Mouse (Mus musculus): ENCODE measurements at regions not wholly inside any gene's neighbourhood (a gene's known extent, or its start where the extent isn't known, plus 50 kb on each side); places are given as distances from the start of the nearest gene placed in this dataset.

DNA sequence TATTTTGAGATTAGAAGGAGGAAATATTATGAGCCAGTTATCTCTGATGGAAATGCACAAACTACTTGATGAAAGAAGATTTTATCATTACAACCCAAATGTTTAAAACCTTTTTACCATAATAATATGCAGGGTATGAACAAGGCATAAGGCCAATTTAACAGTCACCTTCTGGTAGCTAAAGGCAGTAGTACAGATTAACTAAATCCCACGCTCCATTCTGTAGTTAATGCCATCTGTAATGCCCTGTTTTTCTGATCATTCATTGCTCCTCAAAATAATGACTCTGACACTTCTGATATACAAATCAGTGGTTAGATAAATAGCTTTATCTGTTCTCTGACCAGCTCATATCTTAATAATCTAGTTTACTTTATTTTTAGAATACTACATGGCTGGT, 987.8 kb downstream of the Pcdh7 start:
- no peak overlapping the region for H3K4me3 ChIP-seq (ENCODE audit: low read length)
- no peaks in the 10 kb centered on the region for H3K36me3 ChIP-seq (ENCODE audit: control insufficient read depth, insufficient read depth, low read length)
- ATAC-seq: no peak
- no peaks in the 10 kb centered on the region for H3K9me3 ChIP-seq (ENCODE audit: control insufficient read depth, low read length)
- no peak overlapping the region for H3K9ac ChIP-seq (ENCODE audit: low read depth, low read length)
- H3K4me2 ChIP-seq (ENCODE audit: low read length): no peak overlapping the region
- H3K27ac ChIP-seq (ENCODE audit: low read depth, low read length): no peak overlapping the region
- no peaks in the 10 kb centered on the region for H3K4me1 ChIP-seq (ENCODE audit: control insufficient read depth, insufficient read depth, low read depth, low read length)
- 96% methylated on average over 1 of the region's 1 CpGs for WGBS
- H3K27me3 ChIP-seq (replicated peaks; ENCODE audit: control insufficient read depth, insufficient read depth, low read length): no peaks in the 10 kb centered on the region

DNA sequence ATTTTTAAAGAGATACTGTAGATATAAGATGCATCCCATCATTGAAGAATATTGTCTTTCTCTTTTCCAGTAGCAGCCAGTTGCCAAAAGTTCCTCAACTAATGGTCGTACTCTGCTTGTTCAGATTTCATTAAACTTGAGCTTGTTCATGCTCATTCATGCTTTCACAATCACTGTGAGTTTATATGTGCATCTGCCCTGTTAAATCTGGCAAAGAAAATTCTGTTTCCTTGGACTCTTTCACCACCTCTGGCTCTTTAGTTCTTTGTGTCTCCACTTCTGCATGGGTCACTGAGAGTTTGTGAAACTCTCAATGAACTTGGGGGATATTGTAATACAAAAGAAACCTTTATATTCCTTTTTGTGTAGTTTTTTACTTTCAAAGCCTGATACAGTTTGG, 994.6 kb downstream of the Pcdh7 start:
- Histone ChIP-seq H3K4me2 (ENCODE audit: low read length) (no peak overlapping the region), H3K9ac (ENCODE audit: low read depth, low read length) (no peak overlapping the region), H3K4me1 (ENCODE audit: control insufficient read depth, insufficient read depth, low read depth, low read length) (no peaks in the 10 kb centered on the region), H3K27ac (ENCODE audit: low read depth, low read length) (no peak overlapping the region), H3K27me3 (replicated peaks; ENCODE audit: control insufficient read depth, insufficient read depth, low read length) (no peaks in the 10 kb centered on the region), H3K36me3 (ENCODE audit: control insufficient read depth, insufficient read depth, low read length) (no peaks in the 10 kb centered on the region), H3K9me3 (ENCODE audit: control insufficient read depth, low read length) (no peaks in the 10 kb centered on the region), H3K4me3 (ENCODE audit: low read length) (no peak overlapping the region)
- 36% methylated on average over 1 of the region's 1 CpGs for WGBS
- no peak for ATAC-seq

DNA sequence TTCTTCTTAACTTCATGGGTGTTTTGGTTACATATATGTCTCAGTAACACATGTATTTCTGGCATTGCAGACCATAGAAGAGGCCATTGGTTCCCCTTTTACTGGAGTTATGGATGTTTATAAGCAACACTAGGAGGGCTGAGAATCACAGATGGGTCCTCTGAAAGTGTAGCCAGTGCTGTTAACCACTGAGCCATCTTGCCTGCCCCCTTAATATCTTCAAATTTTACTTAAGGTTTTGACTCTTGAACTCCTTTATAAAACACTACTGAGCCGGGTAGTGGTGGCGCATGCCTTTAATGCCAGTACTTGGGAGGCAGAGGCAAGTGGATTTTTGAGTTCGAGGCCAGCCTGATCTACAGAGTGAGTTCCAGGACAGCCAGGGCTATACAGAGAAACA, 1015.6 kb downstream of the Pcdh7 start:
- Histone ChIP-seq H3K4me2 (ENCODE audit: low read length) (no peak overlapping the region), H3K9me3 (ENCODE audit: control insufficient read depth, low read length) (no peaks in the 10 kb centered on the region), H3K36me3 (ENCODE audit: control insufficient read depth, insufficient read depth, low read length) (no peaks in the 10 kb centered on the region), H3K27me3 (replicated peaks; ENCODE audit: control insufficient read depth, insufficient read depth, low read length) (no peaks in the 10 kb centered on the region), H3K9ac (ENCODE audit: low read depth, low read length) (no peak overlapping the region), H3K27ac (ENCODE audit: low read depth, low read length) (no peak overlapping the region), H3K4me1 (ENCODE audit: control insufficient read depth, insufficient read depth, low read depth, low read length) (no peaks in the 10 kb centered on the region), H3K4me3 (ENCODE audit: low read length) (no peak overlapping the region)
- 99% methylated on average over 3 of the region's 3 CpGs for WGBS
- no peak for ATAC-seq

DNA sequence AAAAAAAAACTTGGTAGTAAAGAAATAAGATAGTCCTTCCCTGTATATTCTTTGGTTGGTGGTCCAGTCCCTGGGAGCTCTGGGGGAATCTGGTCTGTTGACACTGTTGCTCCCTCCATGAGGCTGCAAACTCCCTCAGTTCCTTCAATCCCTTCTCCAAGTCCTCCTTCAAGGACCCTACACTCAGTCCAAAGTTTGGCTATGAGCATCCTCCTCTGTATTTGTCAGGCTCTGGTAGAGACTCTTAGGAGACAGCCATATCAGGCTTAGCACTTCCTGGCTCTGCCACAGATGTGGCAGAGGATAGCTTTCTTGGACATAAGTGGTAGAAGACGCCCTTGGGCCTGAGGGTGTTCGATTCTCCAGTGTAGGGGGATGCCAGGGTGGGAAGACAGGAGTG, 1016.2 kb downstream of the Pcdh7 start:
- ATAC-seq: no peak
- 82% methylated on average over 2 of the region's 2 CpGs for WGBS
- no peaks in the 10 kb centered on the region for H3K36me3 ChIP-seq (ENCODE audit: control insufficient read depth, insufficient read depth, low read length)

DNA sequence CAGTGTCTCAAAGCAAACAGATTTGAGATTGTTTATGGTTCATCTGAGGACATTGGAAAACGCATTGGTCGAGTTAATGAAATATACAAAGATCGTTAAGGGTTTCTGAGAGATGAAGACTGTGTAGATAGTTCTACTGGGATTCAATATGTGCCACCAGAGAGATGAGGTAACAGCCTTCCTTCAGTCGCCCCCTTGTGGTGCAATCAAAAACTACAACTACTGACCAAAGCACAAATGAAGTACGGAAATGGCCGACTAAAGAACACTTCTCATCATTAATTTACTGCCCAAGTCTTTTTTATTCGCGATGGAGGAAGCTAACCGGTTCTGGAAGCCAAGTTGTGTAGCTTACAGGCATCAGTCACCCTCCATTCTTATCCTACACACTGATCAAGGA, 1018.8 kb downstream of the Pcdh7 start:
- Histone ChIP-seq H3K4me1 (ENCODE audit: control insufficient read depth, insufficient read depth, low read depth, low read length) (no peaks in the 10 kb centered on the region), H3K27me3 (replicated peaks; ENCODE audit: control insufficient read depth, insufficient read depth, low read length) (no peaks in the 10 kb centered on the region), H3K36me3 (ENCODE audit: control insufficient read depth, insufficient read depth, low read length) (no peaks in the 10 kb centered on the region), H3K27ac (ENCODE audit: low read depth, low read length) (no peak overlapping the region), H3K4me3 (ENCODE audit: low read length) (no peak overlapping the region), H3K9ac (ENCODE audit: low read depth, low read length) (no peak overlapping the region), H3K4me2 (ENCODE audit: low read length) (no peak overlapping the region), H3K9me3 (ENCODE audit: control insufficient read depth, low read length) (no peaks in the 10 kb centered on the region)
- no peak for ATAC-seq
- 55% methylated on average over 9 of the region's 9 CpGs for WGBS

More for the DNA sequence above, 1016.2 kb downstream of the Pcdh7 start:
- H3K27ac ChIP-seq (ENCODE audit: low read depth, low read length): no peak overlapping the region
- no peaks in the 10 kb centered on the region for H3K4me1 ChIP-seq (ENCODE audit: control insufficient read depth, insufficient read depth, low read depth, low read length)
- no peak overlapping the region for H3K4me2 ChIP-seq (ENCODE audit: low read length)
- no peaks in the 10 kb centered on the region for H3K9me3 ChIP-seq (ENCODE audit: control insufficient read depth, low read length)
- H3K4me3 ChIP-seq (ENCODE audit: low read length): no peak overlapping the region
- no peaks in the 10 kb centered on the region for H3K27me3 ChIP-seq (replicated peaks; ENCODE audit: control insufficient read depth, insufficient read depth, low read length)
- no peak overlapping the region for H3K9ac ChIP-seq (ENCODE audit: low read depth, low read length)

DNA sequence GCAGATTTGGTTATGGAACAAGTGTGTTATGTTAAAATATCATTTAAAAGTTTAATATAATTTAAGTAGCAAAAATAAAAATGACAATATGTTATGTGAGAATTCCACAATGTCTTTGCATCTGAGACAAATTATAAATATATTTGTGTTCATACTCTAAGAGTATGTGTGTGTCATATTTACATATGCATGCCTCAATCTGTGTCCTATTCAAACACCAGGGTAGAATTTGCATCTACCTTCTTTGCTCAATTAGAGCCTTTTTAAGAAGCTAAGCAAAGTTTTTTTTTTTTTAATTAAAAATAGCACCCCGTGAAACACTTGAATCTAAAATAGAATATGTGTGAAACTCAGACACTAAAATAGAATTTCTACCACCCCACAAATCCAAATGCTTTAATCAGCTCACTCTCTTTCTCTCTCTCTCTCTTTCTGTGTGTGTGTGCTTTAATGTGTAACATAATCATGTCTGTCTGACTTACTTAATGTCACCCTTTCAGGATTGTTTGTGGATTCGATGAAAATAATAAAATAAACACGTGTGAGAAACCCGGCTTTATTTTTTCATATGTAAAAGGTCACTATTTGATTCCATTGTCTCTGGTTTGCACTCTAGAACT, 1019.6 kb downstream of the Pcdh7 start:
- Histone ChIP-seq H3K9ac (ENCODE audit: low read depth, low read length) (no peak overlapping the region), H3K27me3 (replicated peaks; ENCODE audit: control insufficient read depth, insufficient read depth, low read length) (no peaks in the 10 kb centered on the region), H3K27ac (ENCODE audit: low read depth, low read length) (no peak overlapping the region), H3K4me1 (ENCODE audit: control insufficient read depth, insufficient read depth, low read depth, low read length) (no peaks in the 10 kb centered on the region), H3K36me3 (ENCODE audit: control insufficient read depth, insufficient read depth, low read length) (no peaks in the 10 kb centered on the region), H3K4me3 (ENCODE audit: low read length) (no peak overlapping the region), H3K9me3 (ENCODE audit: control insufficient read depth, low read length) (no peaks in the 10 kb centered on the region), H3K4me2 (ENCODE audit: low read length) (no peak overlapping the region)
- no peak for ATAC-seq
- 79% methylated on average over 4 of the region's 4 CpGs for WGBS

DNA sequence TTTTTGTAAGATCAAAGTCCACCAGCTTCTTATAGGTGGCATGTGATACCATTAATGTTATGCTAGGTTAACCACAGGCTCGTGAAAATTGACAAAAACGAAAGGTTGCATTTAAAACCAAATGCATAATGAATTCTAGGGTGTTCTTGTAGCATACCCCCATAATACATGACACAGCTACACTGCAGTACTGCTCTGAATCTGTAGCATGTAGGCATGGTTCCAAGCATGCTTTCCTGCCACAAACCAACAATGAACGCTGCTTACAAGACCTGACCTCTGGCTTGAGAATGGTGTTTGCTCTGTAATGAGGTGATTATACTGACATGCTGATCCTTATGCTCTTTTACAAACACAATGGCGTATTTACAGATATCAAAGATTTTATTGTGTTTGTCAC, 1020.3 kb downstream of the Pcdh7 start:
- H3K4me1 ChIP-seq (ENCODE audit: control insufficient read depth, insufficient read depth, low read depth, low read length): no peaks in the 10 kb centered on the region
- no peak overlapping the region for H3K27ac ChIP-seq (ENCODE audit: low read depth, low read length)
- H3K36me3 ChIP-seq (ENCODE audit: control insufficient read depth, insufficient read depth, low read length): no peaks in the 10 kb centered on the region
- no peak for ATAC-seq
- 75% methylated on average over 4 of the region's 4 CpGs for WGBS
- H3K27me3 ChIP-seq (replicated peaks; ENCODE audit: control insufficient read depth, insufficient read depth, low read length): no peaks in the 10 kb centered on the region
- H3K9ac ChIP-seq (ENCODE audit: low read depth, low read length): no peak overlapping the region
- H3K9me3 ChIP-seq (ENCODE audit: control insufficient read depth, low read length): no peaks in the 10 kb centered on the region
- H3K4me2 ChIP-seq (ENCODE audit: low read length): no peak overlapping the region
- no peak overlapping the region for H3K4me3 ChIP-seq (ENCODE audit: low read length)

DNA sequence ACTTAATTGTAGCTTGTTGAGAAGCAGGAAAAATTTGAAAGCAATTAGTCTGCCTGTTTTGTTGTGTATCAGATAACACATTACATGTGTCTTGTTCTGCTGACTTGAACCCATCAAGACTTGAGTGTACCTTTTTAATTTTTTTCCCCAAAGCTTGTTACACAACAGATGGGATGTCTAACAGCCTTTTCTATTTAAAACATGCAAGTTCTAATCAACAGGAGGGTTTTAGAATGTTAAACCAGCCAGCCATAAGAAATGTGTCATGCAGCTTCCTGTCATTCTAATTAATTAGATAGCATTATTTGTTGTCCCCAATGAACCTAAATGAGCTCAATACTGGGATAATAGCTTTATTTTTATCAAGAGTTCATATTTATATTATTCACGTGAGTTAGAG, 1023.0 kb downstream of the Pcdh7 start:
- WGBS: 60% methylated on average over 1 of the region's 1 CpGs
- H3K9ac ChIP-seq (ENCODE audit: low read depth, low read length): no peak overlapping the region
- no peaks in the 10 kb centered on the region for H3K9me3 ChIP-seq (ENCODE audit: control insufficient read depth, low read length)
- no peaks in the 10 kb centered on the region for H3K27me3 ChIP-seq (replicated peaks; ENCODE audit: control insufficient read depth, insufficient read depth, low read length)
- ATAC-seq: no peak
- H3K27ac ChIP-seq (ENCODE audit: low read depth, low read length): no peak overlapping the region
- no peaks in the 10 kb centered on the region for H3K4me1 ChIP-seq (ENCODE audit: control insufficient read depth, insufficient read depth, low read depth, low read length)
- H3K4me2 ChIP-seq (ENCODE audit: low read length): no peak overlapping the region
- no peaks in the 10 kb centered on the region for H3K36me3 ChIP-seq (ENCODE audit: control insufficient read depth, insufficient read depth, low read length)
- H3K4me3 ChIP-seq (ENCODE audit: low read length): no peak overlapping the region

DNA sequence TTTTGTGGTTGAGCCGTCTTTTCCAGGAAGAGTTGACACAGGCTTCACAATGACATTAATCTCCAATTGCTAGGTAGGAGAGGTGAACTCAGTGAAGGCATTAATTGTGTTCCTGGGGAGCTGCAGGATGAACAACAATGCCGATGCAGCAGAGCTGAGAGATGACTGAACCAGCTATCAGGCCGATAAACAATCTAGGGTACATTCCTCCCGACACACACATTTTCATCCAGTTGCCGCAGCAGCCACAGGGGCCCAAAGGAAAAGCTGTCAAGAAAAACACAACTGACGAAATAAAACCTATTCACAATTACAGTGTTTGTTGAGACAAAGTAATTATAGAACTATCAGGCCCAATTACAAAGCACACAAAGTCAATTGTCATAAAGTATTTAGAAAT, 1029.9 kb downstream of the Pcdh7 start:
- ATAC-seq: no peak
- H3K9me3 ChIP-seq (ENCODE audit: control insufficient read depth, low read length): no peaks in the 10 kb centered on the region
- H3K9ac ChIP-seq (ENCODE audit: low read depth, low read length): no peak overlapping the region
- no peaks in the 10 kb centered on the region for H3K36me3 ChIP-seq (ENCODE audit: control insufficient read depth, insufficient read depth, low read length)
- H3K27me3 ChIP-seq (replicated peaks; ENCODE audit: control insufficient read depth, insufficient read depth, low read length): no peaks in the 10 kb centered on the region
- H3K4me1 ChIP-seq (ENCODE audit: control insufficient read depth, insufficient read depth, low read depth, low read length): no peaks in the 10 kb centered on the region
- 0 out of 2 replicates have a peak overlapping the region, but pooled peaks have one; percentile 1 for H3K4me2 ChIP-seq (ENCODE audit: low read length)
- WGBS: 9% methylated on average over 6 of the region's 6 CpGs
- H3K4me3 ChIP-seq (ENCODE audit: low read length): no peak overlapping the region
- no peak overlapping the region for H3K27ac ChIP-seq (ENCODE audit: low read depth, low read length)

DNA sequence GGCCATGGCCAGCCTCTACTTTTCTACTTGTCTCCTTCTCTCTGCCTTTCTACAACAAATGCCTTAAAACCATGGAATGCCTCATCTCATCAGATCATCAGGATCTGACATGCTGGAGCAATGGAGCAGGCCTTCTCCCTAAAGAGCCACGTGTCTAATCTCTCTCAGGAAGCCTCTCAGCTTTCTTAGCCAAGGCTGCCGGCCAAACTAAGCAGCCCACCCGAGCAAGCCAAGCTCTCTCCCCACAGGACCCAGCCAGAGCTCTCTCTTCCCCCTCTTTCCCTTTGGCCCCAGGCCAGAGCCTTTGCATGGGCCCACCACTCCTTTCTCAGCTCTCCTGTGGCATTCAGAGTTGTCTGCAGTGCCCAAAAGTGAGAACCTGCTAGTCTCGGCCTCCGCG, 1034.0 kb downstream of the Pcdh7 start:
- peak; percentile 56; the same call in 1 of the 2 replicates for ATAC-seq
- WGBS: 75% methylated on average over 6 of the region's 6 CpGs

More for the DNA sequence above, 1034.0 kb downstream of the Pcdh7 start:
- no peak overlapping the region for H3K27ac ChIP-seq (ENCODE audit: low read depth, low read length)
- H3K9ac ChIP-seq (ENCODE audit: low read depth, low read length): no peak overlapping the region
- H3K4me1 ChIP-seq (ENCODE audit: control insufficient read depth, insufficient read depth, low read depth, low read length): no peaks in the 10 kb centered on the region
- H3K4me3 ChIP-seq (ENCODE audit: low read length): no peak overlapping the region
- no peak overlapping the region for H3K4me2 ChIP-seq (ENCODE audit: low read length)
- no peaks in the 10 kb centered on the region for H3K27me3 ChIP-seq (replicated peaks; ENCODE audit: control insufficient read depth, insufficient read depth, low read length)
- H3K36me3 ChIP-seq (ENCODE audit: control insufficient read depth, insufficient read depth, low read length): no peaks in the 10 kb centered on the region
- H3K9me3 ChIP-seq (ENCODE audit: control insufficient read depth, low read length): no peaks in the 10 kb centered on the region

Data from hindbrain, embryonic 16.5 days (tissue).